Mouse (Mus musculus) thymus, adult 18-20 months (tissue): Measurements from ENCODE around the gene Pigh.

Experiments used
- DNase-seq, 2 experiments: peaks; one replicate each; pipeline ENCODE4 v3.0.0; 2022; ENCODE audit warnings: mixed read lengths in 2 of 2

Pigh gene

GRCm38 (mm10) chr12:79089182-79089812 is at the start of gene Pigh:
Gene Pigh, minus strand, starts transcription at chr12:79089651.
- DNase-seq: peak; percentile 75 to 82

GRCm38 (mm10) chr12:79138999-79139398 is 49.5 kb upstream of the Pigh start:
- DNase-seq: no peak

- DNase-seq: no peak
Observed at GRCm38 (mm10) chr12:79136949-79137348, 47.5 kb upstream of the Pigh start.

- DNase-seq: no peak
Observed at GRCm38 (mm10) chr12:79135105-79135504, 45.7 kb upstream of the Pigh start.

DNA sequence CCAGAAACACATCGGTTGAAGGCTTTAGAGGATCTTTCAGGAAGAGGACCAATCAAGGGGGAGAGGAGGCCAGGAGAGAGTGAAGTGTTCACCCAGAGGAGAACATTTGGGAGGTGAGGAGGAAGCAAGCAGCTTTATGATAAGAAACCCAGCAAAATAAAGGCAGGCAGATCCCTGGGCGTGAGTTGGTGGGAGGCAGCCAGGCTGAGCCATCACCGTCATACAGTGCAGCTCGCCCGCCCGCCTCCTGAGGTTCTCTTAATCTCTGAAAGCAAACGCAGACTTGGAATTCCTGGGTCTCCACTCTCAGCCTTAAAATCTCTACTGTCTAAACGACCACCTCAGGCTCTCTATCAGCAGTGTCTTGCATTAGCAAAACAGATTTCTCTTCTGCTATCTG is 45.2 kb upstream of the Pigh start:
- DNase-seq: no peak

GRCm38 (mm10) chr12:79131706-79132460 is 42.4 kb upstream of the Pigh start:
- DNase-seq: no peak

DNA sequence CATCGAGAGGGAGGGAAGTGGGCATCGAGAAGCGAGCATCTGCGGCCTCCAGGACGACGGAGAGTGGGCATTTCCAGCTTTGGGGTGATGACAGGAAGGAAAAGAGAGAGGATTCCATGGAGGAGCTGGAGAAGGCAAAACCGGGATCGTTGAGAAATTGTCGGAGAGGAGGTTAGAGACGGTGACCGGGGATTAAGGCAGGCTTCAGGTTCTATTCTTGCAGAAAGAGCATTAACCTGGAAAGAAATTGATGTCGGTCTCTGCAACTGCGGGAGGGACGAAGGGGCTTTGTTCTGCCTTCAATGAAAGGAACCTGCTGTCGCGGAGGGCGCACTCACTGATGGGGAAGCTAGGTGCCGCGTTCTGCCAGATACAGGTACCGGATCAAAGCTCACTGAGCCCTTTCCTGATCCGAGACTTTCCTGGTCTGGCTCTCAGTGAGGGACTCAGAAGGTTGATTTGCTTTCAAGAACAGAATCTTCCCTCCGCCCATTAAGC is 41.8 kb upstream of the Pigh start:
- DNase-seq: no peak

GRCm38 (mm10) chr12:79130299-79131177 is 41.1 kb upstream of the Pigh start, which contains the start of gene Arg2:
Gene Arg2, plus strand, starts transcription at chr12:79130777.
- peak; percentile 65 for DNase-seq

- DNase-seq: no peak
Observed at GRCm38 (mm10) chr12:79122820-79123219, 33.4 kb upstream of the Pigh start.

DNA sequence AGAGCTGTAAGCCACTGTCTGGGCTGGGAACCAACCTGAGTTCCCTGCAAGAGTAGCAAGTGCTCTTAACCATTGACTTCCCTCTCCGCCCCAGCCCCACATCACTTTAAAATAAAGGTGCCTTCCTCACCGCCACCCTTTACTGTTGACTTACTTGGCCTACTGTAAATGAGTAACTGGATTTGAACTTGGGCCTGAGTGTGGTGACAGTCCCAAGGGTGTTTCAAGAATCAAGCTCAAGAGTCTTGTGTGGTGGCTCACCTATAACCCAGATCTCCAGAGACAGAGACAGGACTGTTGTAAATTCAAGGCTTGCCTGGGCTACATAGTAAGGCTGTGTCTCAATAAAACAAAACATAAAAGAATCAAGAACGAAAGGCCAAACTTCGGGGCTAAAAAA is 29.5 kb upstream of the Pigh start:
- no peak for DNase-seq

GRCm38 (mm10) chr12:79105312-79105711 is 15.9 kb upstream of the Pigh start:
- DNase-seq: no peak

GRCm38 (mm10) chr12:79104544-79104943 is 15.1 kb upstream of the Pigh start:
- no peak for DNase-seq

- DNase-seq: no peak
Observed at GRCm38 (mm10) chr12:79103773-79104172, 14.3 kb upstream of the Pigh start.

DNA sequence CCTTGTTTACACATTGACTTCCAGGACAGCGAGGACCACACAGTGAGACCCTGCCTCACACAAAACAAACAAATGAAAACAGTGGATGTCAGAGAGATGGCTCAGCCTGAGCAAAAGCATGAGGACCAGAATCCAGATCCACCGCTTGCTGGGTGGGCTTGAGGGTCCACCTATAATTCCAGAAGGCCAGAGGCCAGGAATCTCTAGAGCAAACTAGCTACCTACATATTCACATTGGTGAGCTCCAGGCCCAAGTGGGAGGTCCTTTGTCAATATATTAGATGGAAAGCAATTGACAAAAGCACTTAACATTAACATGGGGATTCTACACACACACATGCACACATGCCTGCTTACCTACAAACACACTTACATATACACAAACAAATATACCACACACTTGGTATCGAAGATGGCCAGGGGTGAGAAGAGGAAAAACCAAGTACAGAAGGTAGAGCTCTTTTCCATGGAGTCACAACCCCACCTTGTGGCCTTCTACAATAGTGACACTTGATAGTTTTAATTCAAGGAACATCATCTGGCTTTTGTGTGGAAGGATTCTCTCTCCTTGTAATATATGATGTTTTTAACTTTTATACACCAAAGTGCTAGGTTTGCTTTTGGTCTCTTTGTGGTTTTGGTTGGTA is 7.8 kb upstream of the Pigh start:
- DNase-seq: no peak

- peak; percentile 47 to 52 for DNase-seq
Observed at GRCm38 (mm10) chr12:79092569-79092968, 3.1 kb upstream of the Pigh start.

DNA sequence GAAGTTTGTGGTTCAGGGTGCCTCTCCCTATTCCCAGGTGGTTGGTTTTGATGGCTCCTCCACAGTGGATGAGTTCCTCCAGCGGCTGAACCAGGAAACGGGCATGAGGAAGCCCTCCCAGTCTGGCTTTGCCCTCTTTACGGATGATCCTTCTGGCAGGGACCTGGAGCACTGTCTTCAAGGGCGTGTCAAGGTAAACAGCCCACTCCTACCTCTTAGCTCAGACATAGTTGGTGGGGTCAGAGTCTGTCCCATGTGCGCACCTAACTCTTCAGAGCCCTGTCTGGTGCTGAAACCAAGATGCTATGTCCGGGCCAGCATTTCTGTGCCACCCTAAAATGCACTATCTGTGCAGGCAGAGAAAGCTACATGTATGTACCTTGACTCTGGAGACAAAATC is 16.1 kb downstream of the Pigh start:
- DNase-seq: no peak

- DNase-seq: no peak
Observed at GRCm38 (mm10) chr12:79072576-79072975, 16.9 kb downstream of the Pigh start.

- DNase-seq: peak; percentile 43 to 49
Observed at GRCm38 (mm10) chr12:79070736-79071333, 18.6 kb downstream of the Pigh start.

- no peak for DNase-seq
Observed at GRCm38 (mm10) chr12:79069916-79070315, 19.5 kb downstream of the Pigh start.

- DNase-seq: no peak
Observed at GRCm38 (mm10) chr12:79069187-79069608, 20.3 kb downstream of the Pigh start.

- DNase-seq: no peak
Observed at GRCm38 (mm10) chr12:79068306-79068705, 21.1 kb downstream of the Pigh start.

DNA sequence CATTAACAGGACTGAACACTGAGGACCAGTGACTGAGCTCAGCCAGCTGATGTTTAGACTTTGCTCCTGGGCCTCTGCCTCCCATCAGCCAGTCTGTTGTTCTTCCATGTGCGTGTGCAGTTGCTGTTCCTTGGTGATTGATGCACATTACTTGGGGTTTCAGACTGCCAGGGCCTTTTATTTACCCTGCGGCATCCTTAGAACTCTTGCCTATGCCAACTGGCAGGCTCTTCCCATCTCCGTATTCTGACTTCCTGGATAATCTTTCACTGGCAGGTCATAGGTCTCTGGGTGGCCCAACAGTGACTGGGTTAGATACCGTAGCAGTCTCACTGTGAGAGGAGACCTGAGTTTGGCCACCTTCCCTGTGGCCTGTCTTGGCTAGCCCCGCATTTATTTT is 21.9 kb downstream of the Pigh start:
- no peak for DNase-seq
